ENCODE assay signal across 8 mouse cellular contexts in the genomic region with DNA sequence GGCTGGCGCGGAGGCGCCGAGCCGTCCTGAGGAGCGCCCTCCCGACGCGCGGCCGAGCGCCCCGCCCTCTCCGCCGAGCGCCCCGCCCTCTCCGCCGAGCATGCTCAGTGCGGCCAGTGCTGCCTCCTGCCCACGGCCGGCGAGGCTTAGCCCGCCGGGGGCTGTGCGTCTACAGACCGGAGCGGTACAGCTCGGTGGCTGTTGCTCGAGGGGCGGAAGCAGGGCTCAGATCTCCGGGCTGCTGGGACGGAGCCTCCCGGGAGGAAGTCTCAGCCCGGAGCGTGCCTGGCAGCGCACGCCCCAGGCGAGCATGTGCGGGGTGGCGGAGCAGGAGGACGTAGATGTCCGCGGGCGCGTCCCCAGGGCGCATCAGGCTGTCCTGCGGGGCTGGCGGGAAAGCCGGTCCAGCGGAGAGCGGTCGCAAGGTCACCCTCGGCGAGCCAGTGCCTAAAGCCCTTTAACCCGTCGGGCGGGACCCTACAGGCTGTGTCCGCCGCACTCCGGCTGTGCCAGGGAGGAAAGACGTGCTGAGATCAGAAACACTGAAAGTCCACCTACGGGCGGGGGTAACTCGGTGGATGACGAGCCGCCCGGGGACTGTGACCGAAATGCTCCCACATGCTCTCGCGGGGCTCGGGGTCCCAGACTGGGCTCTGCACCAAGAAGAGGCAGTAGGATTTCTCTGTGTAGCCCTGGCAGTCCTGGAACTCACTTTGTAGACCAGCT. TPM values are rescaled to one million over a fixed set of nuclear protein-coding genes. Genes with fewer than 3 reads are reported as not detected.
A peak's percentile ranks its signal among the peaks of the same experiment; 100 is the strongest.
DNase-seq lines count a peak whose midpoint lies in the region; ATAC-seq and TF ChIP-seq lines count a peak whose summit lies in the region.

No protein-coding gene starts in this region.

- intact Hi-C loops in heart, postnatal 25 days (cut with DNase I) = loop anchor here (10.0 kb wide), 1 partner anchor 591 kb away; a partner anchor contains a TSS

- peak; percentile 77 for ATAC-seq in G1E (ENCODE audit: extremely low read depth, insufficient number of reproducible peaks, low FRiP score, poor library complexity, severe bottlenecking)
- ATAC-seq in forebrain, embryonic 15.5 days (replicated peaks) = peak; percentile 97
- ATAC-seq in neural tube, embryonic 14.5 days (ENCODE audit: low read depth) = peak; percentile 98

- peak overlapping the region; percentile 73 for H3K9ac ChIP-seq in forebrain, embryonic 15.5 days (replicated peaks)
- peak overlapping the region; percentile 90 for H3K9ac ChIP-seq in neural tube, embryonic 14.5 days (replicated peaks; ENCODE audit: low read depth, low read length)

- TF ChIP-seq POLR2A in testis, adult 2 months (IDR thresholded peaks at IDR 0.05; ENCODE audit: control insufficient read depth, low read depth, low read length) = no peak

- DNase-seq in G1E (ENCODE audit: low spot score) = peak; percentile 74
- DNase-seq in cerebellum, adult 11-12 months = peak; percentile 93
- DNase-seq in heart, postnatal 25 days (ENCODE audit: low spot score) = peak; percentile 83
- peak; percentile 88 to 91 for DNase-seq in layer of hippocampus, adult 18-20 months (ENCODE audit: low spot score in 2 of 2)
- DNase-seq in lung, adult 18-20 months = peak; percentile 90 to 93

- H3K4me3 ChIP-seq in G1E (ENCODE audit: low read depth, low read length) = peak overlapping the region; percentile 94
- peak overlapping the region; percentile 69 for H3K4me3 ChIP-seq in forebrain, embryonic 15.5 days
- H3K4me3 ChIP-seq in neural tube, embryonic 14.5 days (ENCODE audit: low read depth, low read length) = peak overlapping the region; percentile 74
- peak overlapping the region; percentile 97 for H3K4me3 ChIP-seq in testis, adult 2 months (ENCODE audit: control insufficient read depth, low read depth, low read length)

- peak overlapping the region; percentile 89 for H3K27ac ChIP-seq in forebrain, embryonic 15.5 days (replicated peaks)
- peak overlapping the region; percentile 90 for H3K27ac ChIP-seq in neural tube, embryonic 14.5 days (ENCODE audit: low read depth, low read length)
- peak overlapping the region; percentile 79; the same call in 1 of the 2 replicates for H3K27ac ChIP-seq in testis, adult 2 months (ENCODE audit: control insufficient read depth, insufficient read depth, low read depth, low read length)

- WGBS in forebrain, embryonic 15.5 days = under 1% methylated on average over 55 of the region's 72 CpGs
- 0% methylated on average over 67 of the region's 72 CpGs for WGBS in neural tube, embryonic 14.5 days

- no peaks in the 10 kb centered on the region for H3K36me3 ChIP-seq in G1E (replicated peaks)
- no peaks in the 10 kb centered on the region for H3K36me3 ChIP-seq in forebrain, embryonic 15.5 days
- H3K36me3 ChIP-seq in neural tube, embryonic 14.5 days (ENCODE audit: control insufficient read depth, insufficient read depth, low read length) = no peaks in the 10 kb centered on the region
- no peaks in the 10 kb centered on the region for H3K36me3 ChIP-seq in testis, adult 2 months (ENCODE audit: control insufficient read depth, insufficient read depth, low read length)

- TF ChIP-seq CTCF in G1E (IDR thresholded peaks at IDR 0.05; ENCODE audit: low read depth, low read length) = no peak
- TF ChIP-seq CTCF in testis, adult 2 months (IDR thresholded peaks at IDR 0.05; ENCODE audit: control insufficient read depth, insufficient read depth, insufficient replicate concordance, low read depth, low read length) = no peak

- peak overlapping the region; percentile 90 for H3K4me2 ChIP-seq in forebrain, embryonic 15.5 days (replicated peaks)
- H3K4me2 ChIP-seq in neural tube, embryonic 14.5 days (ENCODE audit: low read depth, low read length) = peak overlapping the region; percentile 80

- H3K27me3 ChIP-seq in G1E (ENCODE audit: insufficient read depth, low read length) = no peaks in the 10 kb centered on the region
- no peaks in the 10 kb centered on the region for H3K27me3 ChIP-seq in forebrain, embryonic 15.5 days
- no peaks in the 10 kb centered on the region; the same call in 1 of the 2 replicates for H3K27me3 ChIP-seq in neural tube, embryonic 14.5 days (ENCODE audit: control insufficient read depth, insufficient read depth, low read length)
- H3K27me3 ChIP-seq in testis, adult 2 months (ENCODE audit: control insufficient read depth, insufficient read depth, low read length) = 0 out of 2 replicates have a peak, but pooled peaks cover 2% of the 10 kb centered on the region

- no peaks in the 10 kb centered on the region for H3K9me3 ChIP-seq in G1E (replicated peaks)
- H3K9me3 ChIP-seq in forebrain, embryonic 15.5 days = no peaks in the 10 kb centered on the region
- no peaks in the 10 kb centered on the region for H3K9me3 ChIP-seq in neural tube, embryonic 14.5 days (ENCODE audit: control insufficient read depth, low read length)

- H3K4me1 ChIP-seq in G1E (ENCODE audit: insufficient read depth, low read depth, low read length) = peaks cover 18% of the 10 kb centered on the region
- H3K4me1 ChIP-seq in forebrain, embryonic 15.5 days = peaks cover 5% of the 10 kb centered on the region
- H3K4me1 ChIP-seq in neural tube, embryonic 14.5 days (ENCODE audit: control insufficient read depth, insufficient read depth, low read length) = peaks cover 3% of the 10 kb centered on the region; the same call in 1 of the 2 replicates
- peaks cover 4% of the 10 kb centered on the region for H3K4me1 ChIP-seq in testis, adult 2 months (ENCODE audit: control insufficient read depth, insufficient read depth, low read length)

RNA-seq across cellular contexts. Expression of a gene that starts 0.5 kb away (rescaled TPM):
- 71.0 and 74.9 TPM in 2 replicates for total RNA-seq in G1E (2014; fragmentation: Nextera tagmentation)
- 32.2 and 35.4 TPM in 2 replicates for total RNA-seq in G1E (2017)
- 8.5 and 11.3 TPM in 2 replicates for polyA plus RNA-seq in G1E (2012)
- polyA plus RNA-seq in forebrain, embryonic 15.5 days (2015; fragmentation: Nextera tagmentation; extraction: Ambion mirVana) = 60.0 and 62.5 TPM in 2 replicates
- total RNA-seq in heart, postnatal 25 days (2021) = 10 to 100 TPM; 26.5 to 29.8 TPM
- total RNA-seq in layer of hippocampus, adult 18-20 months (2021) = 100 to 1,000 TPM; 212 TPM
- 107 and 135 TPM in 2 replicates for polyA plus RNA-seq in neural tube, embryonic 14.5 days (2014; fragmentation: Nextera tagmentation; extraction: Ambion mirVana)
- 2.7 and 3.5 TPM in 2 replicates for polyA plus RNA-seq in testis, adult 2 months (2012; rRNA removed)

Comparison
In these comparisons a context has a peak if more than half of its experiments do, and no peak if none do; other contexts are left out.
1. Peak in every context shown above with its lines: DNase-seq, ATAC-seq, H3K4me3 ChIP-seq and H3K27ac ChIP-seq.